Mouse (Mus musculus): ENCODE data around the gene R3hcc1l. TPM values are rescaled to one million over a fixed set of nuclear protein-coding genes. Genes with fewer than 3 reads are reported as not detected.

R3hcc1l gene
- total RNA-seq, 2 experiments from 2014 or later = 17.6 to 29.2 TPM

DNA sequence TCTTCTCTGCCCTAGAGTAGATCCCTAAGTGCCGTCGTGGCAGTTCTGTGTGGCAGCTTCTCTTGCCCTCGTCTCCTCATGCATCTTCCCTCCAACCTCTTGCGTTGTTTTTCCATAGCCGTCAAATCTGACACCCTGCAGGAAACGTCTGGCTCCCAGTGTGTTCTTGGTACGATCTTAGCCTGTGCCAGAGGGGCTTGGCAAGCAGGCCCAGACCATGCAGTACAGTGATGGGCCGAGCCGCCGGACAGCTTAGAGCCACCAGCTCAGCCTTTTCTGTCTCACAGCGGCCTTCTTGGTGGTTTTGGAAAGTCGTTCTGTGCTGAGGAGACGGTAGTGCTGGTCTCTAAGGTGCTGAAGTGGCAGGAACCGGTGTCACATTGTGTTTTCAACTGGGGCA, 73.0 kb downstream of the R3hcc1l start:
- no peak for DNase-seq (ENCODE audit: low spot score in 2 of 2)
- intact Hi-C loops (cut with DNase I) = no loop called here

DNA sequence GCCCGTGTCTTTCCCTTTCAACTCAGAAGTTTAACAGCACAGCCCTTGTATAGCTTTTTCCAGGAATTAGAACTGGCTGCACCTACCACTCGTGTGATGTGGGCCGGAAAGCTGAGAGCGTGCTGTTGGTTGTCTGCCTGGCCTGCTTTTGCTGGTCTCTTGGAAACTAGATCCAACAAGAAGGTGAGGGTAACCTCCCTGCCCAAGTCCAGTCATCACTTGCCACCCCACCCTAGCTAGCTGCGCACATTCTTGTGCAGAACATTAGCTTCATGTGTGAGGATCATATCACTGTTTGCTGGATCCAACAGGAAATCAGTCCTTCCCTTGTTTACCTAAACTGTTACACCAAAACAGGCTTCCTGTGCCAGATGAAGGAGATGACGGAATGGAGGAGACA, 74.9 kb downstream of the R3hcc1l start:
- intact Hi-C loops (cut with DNase I) = no loop called here
- no peak for DNase-seq (ENCODE audit: low spot score in 2 of 2)

DNA sequence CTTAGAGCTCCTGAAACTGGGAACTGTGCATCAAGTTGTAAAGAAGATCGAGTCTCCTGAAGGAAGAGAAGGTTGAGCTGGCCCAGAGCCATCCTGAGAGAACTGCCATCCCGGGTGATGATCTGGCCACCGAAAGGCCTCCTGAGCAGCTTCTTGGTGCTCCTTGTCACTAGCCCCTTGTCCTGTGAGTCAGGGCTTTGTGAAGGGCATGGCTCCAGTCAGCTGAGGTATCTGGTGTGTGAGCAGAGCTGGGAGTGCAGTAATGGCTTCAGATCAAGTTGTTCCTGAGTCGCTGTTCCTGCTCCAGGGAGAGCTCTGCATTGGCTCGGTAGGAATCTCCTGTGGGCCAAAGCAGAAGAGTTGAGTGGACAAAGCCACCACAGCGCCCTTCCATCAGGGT, 76.5 kb downstream of the R3hcc1l start:
- intact Hi-C loops (cut with DNase I) = no loop called here
- no peak for DNase-seq (ENCODE audit: low spot score in 2 of 2)

- DNase-seq (ENCODE audit: low spot score in 2 of 2) = no peak
- intact Hi-C loops (cut with DNase I) = no loop called here
Observed at GRCm38 (mm10) chr19:42597286-42597685, 78.7 kb downstream of the R3hcc1l start.

GRCm38 (mm10) chr19:42597896-42598295, 79.3 kb downstream of the R3hcc1l start:
- DNase-seq (ENCODE audit: low spot score in 2 of 2) = no peak
- intact Hi-C loops (cut with DNase I) = no loop called here

- intact Hi-C loops (cut with DNase I) = loop anchor here (5.0 kb wide), 1 partner anchor 52 kb away; no protein-coding TSS in a partner anchor
- DNase-seq (ENCODE audit: low spot score in 2 of 2) = no peak
Observed at GRCm38 (mm10) chr19:42599891-42600290, 81.3 kb downstream of the R3hcc1l start.

DNA sequence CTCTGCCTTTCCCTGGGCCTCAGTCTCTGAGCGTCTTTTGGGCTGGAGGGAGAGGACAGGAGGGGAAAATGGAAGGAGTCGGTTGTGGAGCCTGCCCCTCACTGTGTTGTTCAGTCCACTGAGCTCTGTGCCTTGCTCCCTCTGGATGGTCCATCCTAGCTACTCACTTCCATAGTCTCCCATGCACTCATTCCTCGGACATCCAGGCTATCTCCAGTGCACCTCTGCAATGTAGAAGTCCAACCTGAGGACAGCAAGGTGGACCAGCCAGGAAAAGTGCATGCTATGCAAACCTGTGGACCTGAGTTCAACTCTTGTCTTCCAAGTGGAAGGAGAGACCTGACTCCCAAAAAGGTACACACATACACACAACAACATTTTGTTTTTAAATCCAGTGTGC, 82.0 kb downstream of the R3hcc1l start:
- intact Hi-C loops (cut with DNase I) = loop anchor here (5.0 kb wide), 1 partner anchor 52 kb away; no protein-coding TSS in a partner anchor
- no peak for DNase-seq (ENCODE audit: low spot score in 2 of 2)

DNA sequence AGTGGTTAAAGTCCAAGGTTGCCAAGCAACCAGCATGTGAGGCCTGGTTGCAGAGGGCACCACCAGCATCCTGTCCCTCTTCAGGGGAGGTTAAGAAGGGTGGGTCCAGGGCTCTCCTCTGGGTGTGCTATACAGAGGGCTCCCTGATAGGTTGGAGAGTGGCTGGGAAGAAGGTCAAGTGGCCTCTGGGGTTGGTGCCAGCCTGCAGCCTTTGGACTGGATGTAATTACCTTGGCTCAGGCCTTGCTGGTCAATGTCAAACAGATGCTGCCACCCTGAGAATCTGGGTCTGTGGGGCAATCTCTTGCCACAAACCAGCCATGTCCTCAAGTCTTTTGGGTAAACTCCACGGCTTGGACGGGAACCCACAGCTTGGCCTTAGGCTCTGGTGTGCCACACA, 82.9 kb downstream of the R3hcc1l start:
- intact Hi-C loops (cut with DNase I) = loop anchor here (5.0 kb wide), 1 partner anchor 51 kb away; no protein-coding TSS in a partner anchor
- no peak for DNase-seq (ENCODE audit: low spot score in 2 of 2)

GRCm38 (mm10) chr19:42602041-42602440, 83.5 kb downstream of the R3hcc1l start:
- no peak for DNase-seq (ENCODE audit: low spot score in 2 of 2)
- intact Hi-C loops (cut with DNase I) = loop anchor here (5.0 kb wide), 1 partner anchor 50 kb away; no protein-coding TSS in a partner anchor

DNA sequence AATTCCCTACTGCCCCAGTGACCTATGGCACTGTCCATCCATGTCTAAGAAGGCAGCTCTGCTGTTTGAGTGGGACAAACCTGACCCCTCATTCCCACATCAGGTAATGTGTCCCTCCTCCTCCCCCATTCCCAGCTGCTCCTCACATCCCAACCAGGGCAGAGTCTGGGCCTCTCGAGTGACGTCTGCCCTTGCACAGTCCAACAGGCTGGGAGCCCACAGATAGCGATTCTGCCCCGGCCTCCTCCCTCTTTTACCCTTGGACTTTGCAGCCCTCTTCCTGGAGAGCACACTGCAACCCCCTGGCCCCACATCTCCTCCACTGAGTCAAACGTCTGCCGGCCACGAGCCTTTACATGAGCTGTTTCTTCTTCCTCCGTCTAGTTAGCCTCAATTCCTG, 84.0 kb downstream of the R3hcc1l start:
- DNase-seq (ENCODE audit: low spot score in 2 of 2) = no peak
- intact Hi-C loops (cut with DNase I) = loop anchor here (5.0 kb wide), 1 partner anchor 50 kb away; no protein-coding TSS in a partner anchor

DNA sequence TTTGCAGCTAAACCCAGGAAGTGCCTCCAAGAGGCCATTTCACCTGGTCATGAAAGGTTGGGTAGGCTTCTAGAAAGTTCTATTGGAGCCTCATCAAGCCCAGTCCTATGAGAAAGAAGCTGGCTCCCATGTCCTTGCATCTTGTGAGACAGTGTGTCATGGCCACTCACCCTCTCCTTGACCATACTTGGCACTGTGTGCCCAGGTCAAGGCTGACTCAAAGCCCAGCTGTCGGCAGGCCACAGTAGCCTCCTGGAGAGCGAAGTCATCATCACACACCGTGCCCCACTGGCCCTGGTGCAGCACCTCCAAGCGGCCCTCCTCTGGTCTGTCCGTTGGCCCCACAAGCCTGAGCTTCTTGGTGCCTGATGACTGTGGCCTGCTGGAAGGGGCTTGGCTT, 89.5 kb downstream of the R3hcc1l start:
- DNase-seq (ENCODE audit: low spot score in 2 of 2) = no peak
- intact Hi-C loops (cut with DNase I) = no loop called here

GRCm38 (mm10) chr19:42609716-42610115, 91.2 kb downstream of the R3hcc1l start:
- no peak for DNase-seq (ENCODE audit: low spot score in 2 of 2)
- intact Hi-C loops (cut with DNase I) = no loop called here

GRCm38 (mm10) chr19:42611746-42612145, 93.2 kb downstream of the R3hcc1l start:
- intact Hi-C loops (cut with DNase I) = no loop called here

DNA sequence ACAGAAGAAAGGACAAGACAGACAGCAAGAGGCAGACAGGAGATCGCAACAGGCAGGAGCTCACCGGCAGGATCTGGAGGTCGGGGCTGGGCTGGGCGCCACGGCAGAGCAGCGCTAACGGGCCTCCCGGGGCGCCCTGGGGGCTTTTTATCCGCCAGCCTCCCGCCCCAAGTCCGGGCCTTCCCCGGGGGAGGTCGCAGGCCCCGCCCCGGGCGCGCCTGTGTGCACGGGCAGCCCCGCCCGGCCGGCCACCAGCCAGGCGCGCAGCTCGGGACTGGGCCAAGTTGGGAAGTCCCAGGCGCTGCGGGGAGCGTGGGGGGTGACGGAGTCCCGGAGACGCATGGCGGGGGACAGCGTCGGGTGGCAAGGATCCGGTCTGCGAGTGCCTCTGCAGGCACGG, 94.1 kb downstream of the R3hcc1l start, which contains the start of gene Loxl4:
Loxl4 (minus strand) TSS at position 160 of the 400 bp plus-strand sequence.
- intact Hi-C loops (cut with DNase I) = no loop called here
- peak in 1 of 2 experiments; percentile 15 for DNase-seq (ENCODE audit: low spot score in 2 of 2)

More at GRCm38 (mm10) chr19:42611746-42612145, 93.2 kb downstream of the R3hcc1l start:
- DNase-seq (ENCODE audit: low spot score in 2 of 2) = no peak

GRCm38 (mm10) chr19:42613116-42613515, 94.6 kb downstream of the R3hcc1l start:
- intact Hi-C loops (cut with DNase I) = no loop called here
- DNase-seq (ENCODE audit: low spot score in 2 of 2) = no peak

GRCm38 (mm10) chr19:42613647-42614225, 95.2 kb downstream of the R3hcc1l start:
- DNase-seq (ENCODE audit: low spot score in 2 of 2) = no peak
- intact Hi-C loops (cut with DNase I) = no loop called here

DNA sequence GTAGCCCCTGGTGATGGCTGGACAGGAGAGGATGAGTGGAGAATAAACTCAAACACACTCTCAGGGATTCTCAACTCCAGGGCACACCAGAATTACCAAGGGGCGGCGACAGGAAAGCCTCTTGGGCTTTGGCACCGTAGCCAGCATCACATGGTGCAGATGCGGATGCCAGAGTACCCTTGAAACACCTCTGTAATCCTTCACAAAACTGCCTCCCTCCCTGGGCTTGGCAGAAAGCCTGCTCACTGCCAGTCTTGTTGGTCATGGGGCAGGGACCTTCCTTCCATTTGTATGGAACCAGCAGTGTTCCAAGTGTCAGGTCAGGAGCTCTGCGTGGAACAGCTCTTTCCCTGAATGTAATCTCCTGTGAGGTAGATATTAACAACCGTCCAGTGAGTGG, 109.5 kb downstream of the R3hcc1l start:
- intact Hi-C loops (cut with DNase I) = no loop called here

GRCm38 (mm10) chr19:42631541-42631961, 113.0 kb downstream of the R3hcc1l start:
- no peak for DNase-seq (ENCODE audit: low spot score in 2 of 2)

More for the DNA sequence above, 109.5 kb downstream of the R3hcc1l start:
- DNase-seq (ENCODE audit: low spot score in 2 of 2) = no peak

GRCm38 (mm10) chr19:42632301-42632700, 113.7 kb downstream of the R3hcc1l start:
- intact Hi-C loops (cut with DNase I) = no loop called here
- no peak for DNase-seq (ENCODE audit: low spot score in 2 of 2)

More at GRCm38 (mm10) chr19:42631541-42631961, 113.0 kb downstream of the R3hcc1l start:
- intact Hi-C loops (cut with DNase I) = no loop called here

DNA sequence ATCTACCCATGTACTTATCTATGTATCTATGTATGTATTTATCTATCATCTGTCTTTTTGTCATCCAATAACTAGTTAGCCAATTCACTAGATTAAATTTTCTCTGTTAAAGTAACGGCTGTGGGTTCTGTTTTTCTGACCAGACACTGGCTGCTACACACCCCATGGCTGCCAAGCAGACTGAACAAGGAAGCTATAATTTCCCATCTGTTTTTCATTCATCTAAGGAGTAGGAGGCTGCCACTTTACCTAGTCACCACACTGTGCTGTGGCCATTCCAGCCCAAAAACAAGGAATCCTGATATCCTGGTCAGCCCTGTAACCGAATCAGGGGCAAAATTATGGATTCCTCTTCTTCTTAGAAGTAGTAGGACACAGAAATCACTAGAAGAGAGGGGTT, 115.1 kb downstream of the R3hcc1l start:
- intact Hi-C loops (cut with DNase I) = no loop called here
- DNase-seq (ENCODE audit: low spot score in 2 of 2) = no peak

GRCm38 (mm10) chr19:42636631-42637030, 118.1 kb downstream of the R3hcc1l start:
- intact Hi-C loops (cut with DNase I) = no loop called here
- DNase-seq (ENCODE audit: low spot score in 2 of 2) = no peak
